Mouse (Mus musculus) embryo, embryonic 10.5 days (tissue): Measurements from ENCODE around the gene Asphd1.

Source experiments
- DNase-seq: peaks from one replicate; pipeline ENCODE4 v3.0.0-alpha.2; 2015; ENCODE audit warnings: low spot score

Gene Asphd1

GRCm38 (mm10) chr7:126949403-126949792 is at the start of gene Asphd1:
Gene Asphd1 (minus strand): TSS chr7:126949582.
- DNase-seq = no peak

GRCm38 (mm10) chr7:126996449-126996848 is 47.1 kb upstream of the Asphd1 start:
- DNase-seq = no peak

GRCm38 (mm10) chr7:126988816-126989215 is 39.4 kb upstream of the Asphd1 start:
- DNase-seq = no peak

DNA sequence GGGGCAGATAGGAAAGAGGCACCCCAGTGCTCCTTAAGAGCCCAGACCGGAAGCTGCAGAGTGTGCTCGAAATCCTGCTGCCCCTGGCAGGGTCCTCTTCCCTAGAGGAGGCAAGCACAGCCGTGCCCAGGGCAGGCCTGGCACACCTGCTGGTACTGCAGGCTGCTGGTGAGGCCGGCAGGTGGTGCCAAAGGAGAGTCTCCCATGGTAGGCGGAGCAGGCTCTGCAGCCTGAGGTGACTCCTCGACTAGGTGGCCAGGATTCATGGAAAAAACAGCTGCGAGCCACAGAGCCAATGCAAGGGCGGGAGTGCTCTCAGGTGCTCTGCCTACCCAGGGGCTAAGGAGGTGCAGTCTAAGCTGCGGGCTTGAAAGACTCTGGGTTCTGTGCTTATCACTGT is 36.9 kb upstream of the Asphd1 start:
- peak; percentile 6 for DNase-seq

DNA sequence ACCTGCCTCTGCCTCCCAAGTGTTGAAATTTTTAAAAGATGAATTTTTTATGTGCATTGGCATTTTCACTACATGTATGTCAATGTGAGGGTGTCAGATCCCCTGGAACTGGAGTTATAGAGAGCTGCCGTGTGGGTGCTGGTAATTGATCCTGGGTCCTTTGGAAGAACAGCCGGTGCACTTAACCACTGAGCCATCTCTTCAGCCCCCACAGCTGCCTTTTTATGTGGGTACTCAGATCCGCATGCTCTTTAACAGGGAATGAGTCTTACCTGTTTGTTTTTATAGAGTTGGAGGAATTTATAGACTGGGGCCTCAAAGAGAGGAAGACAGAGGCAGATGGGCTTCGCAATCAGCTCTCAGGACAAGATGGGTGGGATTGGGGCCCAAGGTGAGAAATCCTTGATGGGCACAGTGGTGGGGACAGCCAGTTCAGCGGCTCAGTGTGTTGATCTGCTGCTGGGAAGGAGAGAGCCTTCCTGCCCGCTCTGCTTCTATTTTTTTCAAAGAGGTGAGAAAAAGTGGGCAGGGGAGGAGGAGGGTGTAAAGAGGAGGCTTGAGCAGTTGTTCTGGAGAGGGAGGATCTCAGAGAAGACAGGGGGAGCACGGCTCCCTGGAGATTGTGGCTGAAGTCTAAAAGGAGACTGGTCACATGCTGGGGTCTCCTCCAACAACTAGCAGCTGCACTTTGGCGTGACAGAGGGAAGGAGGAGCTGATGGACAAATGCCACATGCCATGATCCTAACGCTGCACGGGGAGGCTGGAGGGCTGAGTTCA is 35.5 kb upstream of the Asphd1 start:
- DNase-seq = no peak

DNA sequence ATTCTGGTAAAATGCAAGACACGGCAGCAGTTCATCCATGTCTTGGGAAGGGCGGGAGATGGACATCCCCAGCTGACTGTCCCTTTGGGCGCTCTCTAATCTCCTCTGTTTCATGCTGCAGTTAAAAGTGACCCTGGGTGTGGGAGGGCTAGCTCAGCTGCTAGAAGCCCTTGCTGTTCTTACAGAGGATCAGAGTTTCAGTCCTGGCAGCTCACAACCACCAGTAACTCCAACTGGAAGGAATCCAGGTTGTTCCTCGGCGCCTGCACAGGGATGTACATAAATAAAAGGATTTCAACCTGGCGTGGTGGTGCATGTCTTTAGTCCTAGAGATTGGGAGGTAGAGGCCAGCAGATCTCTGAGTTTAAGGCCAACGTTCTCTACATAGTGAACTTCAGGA is 33.7 kb upstream of the Asphd1 start:
- no peak for DNase-seq

GRCm38 (mm10) chr7:126982054-126982453 is 32.7 kb upstream of the Asphd1 start:
- no peak for DNase-seq

DNA sequence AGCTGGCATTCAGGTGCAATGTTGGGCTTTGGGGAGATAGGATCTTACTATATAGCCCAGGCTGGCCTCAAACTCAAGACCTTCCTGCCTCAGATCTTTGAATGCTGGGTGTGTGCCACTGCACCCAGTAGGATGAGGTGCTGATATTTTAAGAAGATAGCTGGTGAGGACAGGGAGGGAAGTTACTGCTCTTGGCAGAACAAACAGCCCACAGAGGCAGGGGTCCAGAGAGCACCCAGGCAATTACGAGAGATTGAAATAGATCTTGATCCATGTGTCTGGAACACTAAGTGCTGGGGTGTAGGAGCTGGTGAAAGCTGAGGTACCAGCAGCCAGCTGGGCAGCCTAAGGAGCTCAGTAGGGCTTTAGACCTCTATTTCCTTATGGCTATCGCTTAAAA is 32.2 kb upstream of the Asphd1 start:
- no peak for DNase-seq

DNA sequence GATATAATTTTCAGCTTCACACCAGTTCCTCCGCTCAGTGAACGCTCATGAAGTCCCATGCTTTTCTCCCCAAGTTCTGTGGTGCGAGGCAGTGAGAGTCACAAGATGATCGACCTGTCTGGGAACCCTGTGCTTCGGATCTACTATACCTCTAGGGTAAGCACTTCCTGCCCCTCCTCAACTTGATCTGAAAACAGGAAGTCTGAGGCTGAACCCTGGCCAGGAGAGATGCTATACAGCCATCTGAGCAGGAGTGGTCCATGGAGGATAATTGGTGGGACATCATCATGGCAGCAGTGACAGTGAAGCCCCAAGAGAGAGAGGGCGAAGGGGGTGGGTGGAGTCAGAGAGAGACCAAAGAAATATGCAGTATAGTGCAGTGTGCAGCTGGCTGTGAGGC is 29.5 kb upstream of the Asphd1 start:
- DNase-seq = no peak

GRCm38 (mm10) chr7:126976878-126977459 is 27.6 kb upstream of the Asphd1 start:
- peak; percentile 18 for DNase-seq

- DNase-seq = peak; percentile 98
Observed at GRCm38 (mm10) chr7:126975950-126976866, 26.8 kb upstream of the Asphd1 start, which contains the start of gene Cdiptos. Gene Cdiptos (minus strand): TSS chr7:126976098.

- DNase-seq = no peak
Observed at GRCm38 (mm10) chr7:126975893-126975949, 26.3 kb upstream of the Asphd1 start, which contains the start of gene Cdipt. Gene Cdipt (plus strand): TSS chr7:126975914.

GRCm38 (mm10) chr7:126975493-126975892 is 26.1 kb upstream of the Asphd1 start:
- DNase-seq = no peak

DNA sequence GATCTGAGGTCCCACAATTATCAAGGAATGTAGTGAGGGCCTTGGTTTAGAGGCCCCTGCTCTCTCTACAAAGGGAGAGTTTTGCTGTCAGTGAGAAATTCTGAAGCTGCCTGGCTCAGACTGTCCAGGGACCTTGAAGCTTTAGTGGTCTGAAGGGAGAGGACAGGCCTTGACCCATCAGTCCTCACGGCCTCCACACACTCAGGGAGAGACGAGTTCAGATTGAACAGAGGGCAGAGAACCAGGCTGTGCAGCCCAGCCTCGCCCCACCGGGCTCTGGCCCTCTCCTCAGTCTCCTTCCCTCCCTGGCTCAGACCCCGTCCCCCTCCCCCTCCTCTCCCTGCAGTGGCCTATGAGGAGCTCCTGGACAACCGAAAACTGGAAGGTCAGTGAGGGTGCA is 18.0 kb upstream of the Asphd1 start:
- no peak for DNase-seq

DNA sequence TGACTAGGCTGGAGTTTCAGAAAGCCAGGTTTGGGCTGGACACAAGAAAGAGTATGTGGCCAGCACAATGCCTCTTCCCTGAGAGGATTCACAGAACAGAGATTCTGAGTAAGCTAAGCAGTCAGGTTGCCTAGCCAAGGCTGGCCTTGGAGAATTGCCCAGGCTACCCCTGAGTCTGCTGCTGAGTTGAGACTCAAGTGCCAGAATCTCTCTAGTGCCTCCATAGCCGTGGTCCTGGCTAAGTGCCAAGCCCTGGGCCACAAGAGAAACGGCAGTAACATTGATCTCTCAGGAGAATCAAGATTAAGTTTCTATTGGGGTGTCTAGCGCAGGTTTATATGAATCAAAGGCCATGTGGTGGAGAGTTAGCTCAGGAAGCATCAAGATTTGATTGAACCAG is 16.2 kb upstream of the Asphd1 start:
- DNase-seq = no peak

GRCm38 (mm10) chr7:126963548-126964286 is 14.3 kb upstream of the Asphd1 start:
- peak; percentile 56 for DNase-seq

DNA sequence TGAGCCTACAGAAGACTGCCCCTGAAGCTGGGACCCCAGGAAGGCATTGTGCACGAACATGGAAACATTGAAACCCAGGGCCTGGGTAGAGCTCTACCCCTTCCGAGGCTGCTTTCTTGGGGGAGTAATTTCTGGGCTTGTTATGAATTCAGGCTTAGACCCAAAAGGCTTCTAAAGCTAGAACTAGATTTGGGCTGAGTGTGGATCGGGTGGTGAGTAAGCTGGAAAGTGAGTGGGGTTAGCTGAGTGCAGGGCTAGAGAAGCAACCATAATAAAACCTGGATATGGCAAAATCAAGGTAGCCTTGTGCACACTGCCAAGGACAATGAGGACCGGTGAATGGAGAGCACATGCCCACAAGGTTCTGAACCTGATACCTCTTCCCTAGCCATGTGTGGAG is 12.6 kb upstream of the Asphd1 start:
- no peak for DNase-seq

DNA sequence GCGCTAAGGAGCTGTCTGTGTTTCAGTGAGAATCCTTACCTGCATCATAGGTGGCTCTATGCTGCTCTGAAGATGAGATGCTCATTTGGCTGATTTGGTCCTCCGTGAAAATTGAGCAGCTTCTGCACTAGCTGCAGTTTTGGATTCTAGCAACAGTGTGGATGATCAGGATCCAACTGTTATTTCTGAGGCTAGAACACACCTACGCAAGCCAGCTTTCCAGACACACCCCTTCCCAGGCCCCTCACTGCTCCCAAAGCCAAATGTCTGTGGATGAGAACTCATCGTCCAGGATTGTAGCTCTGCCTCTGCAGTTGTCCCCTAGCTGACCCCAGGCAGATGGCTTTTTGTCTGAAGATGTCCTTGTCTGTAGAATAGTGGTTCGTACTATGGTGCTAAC is 11.7 kb upstream of the Asphd1 start:
- DNase-seq = no peak

DNA sequence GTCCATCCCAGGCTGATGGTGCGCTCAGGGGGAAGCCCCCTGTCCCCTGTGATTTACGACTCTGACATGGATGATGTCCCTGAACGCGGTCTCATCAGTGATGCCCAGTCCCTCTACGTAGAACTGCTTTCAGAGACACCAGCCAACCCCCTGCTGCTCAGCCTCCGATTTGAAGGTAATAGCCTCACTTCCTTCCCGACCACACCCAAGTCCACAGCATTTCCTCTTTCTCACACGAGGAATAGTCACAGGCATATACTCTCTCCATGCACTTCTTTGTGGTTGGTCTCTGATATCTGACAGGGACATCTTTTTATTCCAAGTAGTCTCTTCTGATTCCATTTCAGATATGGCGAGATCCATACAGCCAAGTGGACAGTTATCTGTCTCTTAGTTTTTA is 10.4 kb upstream of the Asphd1 start:
- DNase-seq = no peak

GRCm38 (mm10) chr7:126955125-126955524 is 5.7 kb upstream of the Asphd1 start:
- DNase-seq = no peak

- no peak for DNase-seq
Observed at GRCm38 (mm10) chr7:126952646-126953045, 3.3 kb upstream of the Asphd1 start.

DNA sequence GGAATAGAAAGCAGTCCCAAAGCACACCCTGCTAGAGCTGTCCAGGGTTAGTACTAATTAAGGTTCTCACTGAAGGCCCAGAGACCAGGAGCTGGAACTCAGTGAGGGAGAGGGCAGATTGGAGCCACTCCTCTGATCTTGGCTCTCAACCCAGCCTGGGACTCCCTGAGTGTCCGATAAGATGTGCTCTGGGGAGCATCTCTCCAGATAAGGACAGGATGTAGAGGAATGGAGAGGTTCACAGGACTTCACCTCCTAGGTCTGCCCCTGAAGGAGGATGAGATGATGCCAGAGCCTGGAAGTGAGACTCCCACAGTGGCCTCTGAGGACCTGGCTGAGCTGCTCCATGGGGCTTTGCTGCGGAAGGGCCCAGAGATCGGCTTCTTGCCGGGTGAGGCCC is 2.4 kb upstream of the Asphd1 start:
- DNase-seq = no peak
